Comparison of ENCODE assay signal across 12 mouse cellular contexts in the genomic region with DNA sequence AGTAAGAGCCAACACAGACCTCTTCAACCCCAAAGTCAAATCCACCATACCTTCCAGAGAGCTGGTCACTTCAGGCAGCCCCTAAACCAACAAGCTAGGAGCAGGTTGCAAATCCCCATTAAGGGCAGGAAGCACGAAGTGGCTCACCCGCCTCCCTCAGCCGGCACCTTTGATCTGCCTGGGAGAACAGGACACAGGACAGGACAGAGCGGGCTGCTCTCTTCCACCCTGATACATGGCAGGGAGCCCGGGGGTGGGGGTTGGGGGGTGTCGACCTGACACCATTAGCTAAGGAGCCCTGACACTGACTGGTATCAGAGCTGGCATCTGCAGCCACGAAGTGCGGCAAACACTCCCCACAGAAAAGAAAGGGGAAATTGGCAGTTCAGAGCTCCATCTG. TPM values are rescaled to one million over a fixed set of nuclear protein-coding genes. Genes with fewer than 3 reads are reported as not detected.
DNase-seq lines count a peak whose midpoint lies in the region; ATAC-seq lines count a peak whose summit lies in the region.
"Had no signal": no experiment of that assay in that cellular context is flagged by ENCODE, and none has a peak within 500 bp of the region (broad histone marks: within the 10 kb centered on the region; RNA-seq: fewer than 3 reads in every experiment).

No protein-coding gene starts in this region.

- H3K27me3 ChIP-seq in heart, embryonic 14.5 days (ENCODE audit: control insufficient read depth, insufficient read depth, low read length) = no peaks in the 10 kb centered on the region
- no peaks in the 10 kb centered on the region for H3K27me3 ChIP-seq in heart, embryonic 11.5 days (ENCODE audit: control insufficient read depth, insufficient read depth, low read length)
- H3K27me3 ChIP-seq in limb, embryonic 12.5 days = no peaks in the 10 kb centered on the region
- no peaks in the 10 kb centered on the region for H3K27me3 ChIP-seq in neural tube, embryonic 14.5 days (ENCODE audit: control insufficient read depth, insufficient read depth, low read length)
- H3K27me3 ChIP-seq: embryonic facial prominence, embryonic 13.5 days had no signal

- 28% methylated on average over 8 of the region's 8 CpGs for WGBS in heart, embryonic 14.5 days
- 19% methylated on average over 8 of the region's 8 CpGs for WGBS in heart, embryonic 11.5 days (ENCODE audit: insufficient replicate concordance)
- 8% methylated on average over 8 of the region's 8 CpGs for WGBS in limb, embryonic 12.5 days
- WGBS in neural tube, embryonic 14.5 days = 11% methylated on average over 8 of the region's 8 CpGs

- H3K4me3 ChIP-seq in heart, embryonic 14.5 days (ENCODE audit: control insufficient read depth in 1 of 2, insufficient read depth in 1 of 2, low read depth in 1 of 2, low read length in 2 of 2) = no peak overlapping the region
- H3K4me3 ChIP-seq in heart, embryonic 11.5 days (ENCODE audit: low read depth, low read length) = no peak overlapping the region
- H3K4me3 ChIP-seq in limb, embryonic 12.5 days (replicated peaks) = no peak overlapping the region
- H3K4me3 ChIP-seq in neural tube, embryonic 14.5 days (ENCODE audit: low read depth, low read length) = no peak overlapping the region
- H3K4me3 ChIP-seq: embryonic facial prominence, embryonic 13.5 days; heart, adult 2 months; megakaryocyte, embryonic 14.5 days had no signal

- peak; percentile 14 for DNase-seq in lung, postnatal 10 days
- no peak for DNase-seq in lung, adult 18-20 months
- no peak for DNase-seq in spleen, postnatal 10 days (ENCODE audit: low spot score in 2 of 2)
- no peak for DNase-seq in heart, postnatal 25 days (ENCODE audit: low spot score)
- DNase-seq: heart, adult 2 months; right cerebral cortex, postnatal 25 days had no signal

- H3K9ac ChIP-seq in heart, embryonic 14.5 days (ENCODE audit: low read length) = no peak overlapping the region
- no peak overlapping the region for H3K9ac ChIP-seq in heart, embryonic 11.5 days (ENCODE audit: low read depth, low read length)
- no peak overlapping the region for H3K9ac ChIP-seq in limb, embryonic 12.5 days (replicated peaks)
- no peak overlapping the region for H3K9ac ChIP-seq in neural tube, embryonic 14.5 days (replicated peaks; ENCODE audit: low read depth, low read length)
- H3K9ac ChIP-seq: embryonic facial prominence, embryonic 13.5 days had no signal

- H3K27ac ChIP-seq in heart, embryonic 14.5 days (replicated peaks in 1 of 2; ENCODE audit: control insufficient read depth in 1 of 2, insufficient read depth in 1 of 2, low read depth in 2 of 2, low read length in 2 of 2) = no peak overlapping the region
- H3K27ac ChIP-seq in heart, embryonic 11.5 days (ENCODE audit: low read depth, low read length) = no peak overlapping the region
- H3K27ac ChIP-seq in limb, embryonic 12.5 days = no peak overlapping the region
- H3K27ac ChIP-seq in neural tube, embryonic 14.5 days (ENCODE audit: low read depth, low read length) = no peak overlapping the region
- H3K27ac ChIP-seq: embryonic facial prominence, embryonic 13.5 days; heart, adult 2 months had no signal

- no peak for ATAC-seq in heart, embryonic 14.5 days (ENCODE audit: insufficient number of reproducible peaks, insufficient read depth, low FRiP score, low read depth)
- ATAC-seq in heart, embryonic 11.5 days (replicated peaks; ENCODE audit: insufficient number of reproducible peaks, low FRiP score, low TSS enrichment) = no peak
- ATAC-seq in limb, embryonic 12.5 days (ENCODE audit: insufficient number of reproducible peaks, insufficient read depth, low FRiP score, low TSS enrichment, low read depth) = peak; percentile 63; the same call in 1 of the 2 replicates
- ATAC-seq in neural tube, embryonic 14.5 days (ENCODE audit: low read depth) = 0 out of 2 replicates have a peak, but pooled peaks have one; percentile 34

- no peaks in the 10 kb centered on the region for H3K9me3 ChIP-seq in heart, embryonic 14.5 days (ENCODE audit: control insufficient read depth, low read length)
- no peaks in the 10 kb centered on the region for H3K9me3 ChIP-seq in heart, embryonic 11.5 days (replicated peaks; ENCODE audit: control insufficient read depth, low read length)
- H3K9me3 ChIP-seq in limb, embryonic 12.5 days = no peaks in the 10 kb centered on the region
- no peaks in the 10 kb centered on the region for H3K9me3 ChIP-seq in neural tube, embryonic 14.5 days (ENCODE audit: control insufficient read depth, low read length)
- H3K9me3 ChIP-seq: embryonic facial prominence, embryonic 13.5 days; megakaryocyte, embryonic 14.5 days had no signal

- H3K36me3 ChIP-seq in heart, embryonic 14.5 days (ENCODE audit: control insufficient read depth, insufficient read depth, low read length) = no peaks in the 10 kb centered on the region
- no peaks in the 10 kb centered on the region for H3K36me3 ChIP-seq in heart, embryonic 11.5 days (ENCODE audit: control insufficient read depth, insufficient read depth, low read length)
- no peaks in the 10 kb centered on the region for H3K36me3 ChIP-seq in limb, embryonic 12.5 days
- no peaks in the 10 kb centered on the region for H3K36me3 ChIP-seq in neural tube, embryonic 14.5 days (ENCODE audit: control insufficient read depth, insufficient read depth, low read length)
- H3K36me3 ChIP-seq: embryonic facial prominence, embryonic 13.5 days had no signal

- intact Hi-C loops in heart, postnatal 25 days (cut with DNase I) = no loop called here

- H3K4me2 ChIP-seq in heart, embryonic 14.5 days (ENCODE audit: low read length) = 0 out of 2 replicates have a peak overlapping the region, but pooled peaks have one; percentile 1
- H3K4me2 ChIP-seq in heart, embryonic 11.5 days = no peak overlapping the region
- H3K4me2 ChIP-seq in limb, embryonic 12.5 days = no peak overlapping the region
- no peak overlapping the region for H3K4me2 ChIP-seq in neural tube, embryonic 14.5 days (ENCODE audit: low read depth, low read length)
- H3K4me2 ChIP-seq: embryonic facial prominence, embryonic 13.5 days had no signal

- no peaks in the 10 kb centered on the region for H3K4me1 ChIP-seq in heart, embryonic 14.5 days (ENCODE audit: control insufficient read depth in 2 of 2, insufficient read depth in 2 of 2, low read length in 2 of 2)
- 0 out of 2 replicates have a peak, but pooled peaks cover 4% of the 10 kb centered on the region for H3K4me1 ChIP-seq in heart, embryonic 11.5 days (ENCODE audit: control insufficient read depth, insufficient read depth, low read length)
- H3K4me1 ChIP-seq in limb, embryonic 12.5 days (replicated peaks) = peaks cover 15% of the 10 kb centered on the region
- no peaks in the 10 kb centered on the region for H3K4me1 ChIP-seq in neural tube, embryonic 14.5 days (ENCODE audit: control insufficient read depth, insufficient read depth, low read length)
- H3K4me1 ChIP-seq: embryonic facial prominence, embryonic 13.5 days; megakaryocyte, embryonic 14.5 days had no signal

RNA-seq across cellular contexts. Expression of gene Greb1, which starts 47.6 kb away (rescaled TPM):
- 0.39 and 0.59 TPM in 2 replicates for polyA plus RNA-seq in heart, embryonic 14.5 days (2014; fragmentation: Nextera tagmentation; extraction: Ambion mirVana)
- 1.9 and 3.1 TPM in 2 replicates for polyA plus RNA-seq in heart, embryonic 11.5 days (2014; fragmentation: Nextera tagmentation; extraction: Ambion mirVana)
- polyA plus RNA-seq in limb, embryonic 12.5 days (2016; fragmentation: Nextera tagmentation; extraction: Ambion mirVana) = 6.4 and 8.1 TPM in 2 replicates
- 1.3 and 1.8 TPM in 2 replicates for polyA plus RNA-seq in neural tube, embryonic 14.5 days (2014; fragmentation: Nextera tagmentation; extraction: Ambion mirVana)
- total RNA-seq in heart, postnatal 25 days (2021) = under 1 TPM; 0.31 TPM

RNA-seq across cellular contexts. Expression of gene E2f6, which starts 57.7 kb away (rescaled TPM):
- polyA plus RNA-seq in heart, embryonic 14.5 days (2014; fragmentation: Nextera tagmentation; extraction: Ambion mirVana) = 51.3 and 57.3 TPM in 2 replicates
- 56.0 and 59.7 TPM in 2 replicates for polyA plus RNA-seq in heart, embryonic 11.5 days (2014; fragmentation: Nextera tagmentation; extraction: Ambion mirVana)
- 75.8 and 76.6 TPM in 2 replicates for polyA plus RNA-seq in limb, embryonic 12.5 days (2016; fragmentation: Nextera tagmentation; extraction: Ambion mirVana)
- 28.7 and 32.9 TPM in 2 replicates for polyA plus RNA-seq in neural tube, embryonic 14.5 days (2014; fragmentation: Nextera tagmentation; extraction: Ambion mirVana)
- total RNA-seq in heart, postnatal 25 days (2021) = 10 to 100 TPM; 67.2 to 69.3 TPM

Comparison
In these comparisons a context has a peak if more than half of its experiments do, and no peak if none do; other contexts are left out.
1. ATAC-seq: peak in limb, embryonic 12.5 days (single experiment) and neural tube, embryonic 14.5 days (single experiment); none in heart, embryonic 14.5 days (single experiment) and heart, embryonic 11.5 days (single experiment).